Comparison of ENCODE assay signal across 8 mouse cellular contexts in genomic region chr4:109036327-109036726, GRCm38 (mm10). TPM values are rescaled to one million over a fixed set of nuclear protein-coding genes. Genes with fewer than 3 reads are reported as not detected.
DNase-seq lines count a peak whose midpoint lies in the region; TF ChIP-seq lines count a peak whose summit lies in the region.

No protein-coding gene starts in this region.

- no peaks in the 10 kb centered on the region for H3K27me3 ChIP-seq in testis, adult 2 months (ENCODE audit: control insufficient read depth, insufficient read depth, low read length)

- H3K36me3 ChIP-seq in testis, adult 2 months (ENCODE audit: control insufficient read depth, insufficient read depth, low read length) = peaks cover under 1% of the 10 kb centered on the region

- no peak overlapping the region for H3K4me3 ChIP-seq in testis, adult 2 months (ENCODE audit: control insufficient read depth, low read depth, low read length)

- peak; percentile 61; the same call in 1 of the 2 replicates for TF ChIP-seq CTCF in testis, adult 2 months (IDR thresholded peaks at IDR 0.05; ENCODE audit: control insufficient read depth, insufficient read depth, insufficient replicate concordance, low read depth, low read length)

- DNase-seq in adrenal gland, adult (ENCODE audit: inconsistent age in 2 of 2, low spot score in 1 of 2) = peak; percentile 53 to 85
- DNase-seq in adrenal gland, adult 8-10 months = no peak
- DNase-seq in ovary, postnatal 14 days (ENCODE audit: low spot score) = peak; percentile 42
- no peak for DNase-seq in ovary, adult 18-20 months (ENCODE audit: low spot score)
- DNase-seq in cerebellum, postnatal 4 days (ENCODE audit: low spot score in 2 of 2) = peak; percentile 40 to 69
- DNase-seq in heart, postnatal 4 days = peak; percentile 65
- DNase-seq in lung, postnatal 14 days = peak; percentile 74

- no peak overlapping the region for H3K27ac ChIP-seq in testis, adult 2 months (ENCODE audit: control insufficient read depth, insufficient read depth, low read depth, low read length)

- no peaks in the 10 kb centered on the region for H3K4me1 ChIP-seq in testis, adult 2 months (ENCODE audit: control insufficient read depth, insufficient read depth, low read length)

- no peak for TF ChIP-seq POLR2A in testis, adult 2 months (IDR thresholded peaks at IDR 0.05; ENCODE audit: control insufficient read depth, low read depth, low read length)

RNA-seq across cellular contexts. Expression of gene Nrd1, which starts 35.9 kb away (rescaled TPM):
- total RNA-seq in adrenal gland, adult 8-10 months (2022) = 100 to 1,000 TPM; 109 to 148 (median 123) TPM
- 10 to 100 TPM; 86.6 to 98.9 TPM for total RNA-seq in heart, postnatal 4 days (2021)
- polyA plus RNA-seq in testis, adult 2 months (2012; rRNA removed) = 322 and 441 TPM in 2 replicates

Comparison
In these comparisons a context has a peak if more than half of its experiments do, and no peak if none do; other contexts are left out.
1. DNase-seq: peak in adrenal gland, adult (2 of 2), ovary, postnatal 14 days (single experiment), cerebellum, postnatal 4 days (2 of 2), heart, postnatal 4 days (single experiment) and lung, postnatal 14 days (single experiment); none in adrenal gland, adult 8-10 months (single experiment) and ovary, adult 18-20 months (single experiment).